Mouse (Mus musculus) heart, adult 8-10 months (tissue): Measurements from ENCODE around the gene Prdm8. TPM values are rescaled to one million over a fixed set of nuclear protein-coding genes. Genes with fewer than 3 reads are reported as not detected.

Experiments used
- DNase-seq: peaks from one replicate; pipeline ENCODE4 v3.0.0; 2022; ENCODE audit warnings: low spot score
- total RNA-seq, 4 experiments: library from RNA; stranded (reverse); gene quantifications; 2 replicates each; pipeline ENCODE4 v1.2.4; 2022

Gene Prdm8
- total RNA-seq, 4 experiments from 2014 or later, result 0.09 to 0.22 (median 0.15) TPM

DNA sequence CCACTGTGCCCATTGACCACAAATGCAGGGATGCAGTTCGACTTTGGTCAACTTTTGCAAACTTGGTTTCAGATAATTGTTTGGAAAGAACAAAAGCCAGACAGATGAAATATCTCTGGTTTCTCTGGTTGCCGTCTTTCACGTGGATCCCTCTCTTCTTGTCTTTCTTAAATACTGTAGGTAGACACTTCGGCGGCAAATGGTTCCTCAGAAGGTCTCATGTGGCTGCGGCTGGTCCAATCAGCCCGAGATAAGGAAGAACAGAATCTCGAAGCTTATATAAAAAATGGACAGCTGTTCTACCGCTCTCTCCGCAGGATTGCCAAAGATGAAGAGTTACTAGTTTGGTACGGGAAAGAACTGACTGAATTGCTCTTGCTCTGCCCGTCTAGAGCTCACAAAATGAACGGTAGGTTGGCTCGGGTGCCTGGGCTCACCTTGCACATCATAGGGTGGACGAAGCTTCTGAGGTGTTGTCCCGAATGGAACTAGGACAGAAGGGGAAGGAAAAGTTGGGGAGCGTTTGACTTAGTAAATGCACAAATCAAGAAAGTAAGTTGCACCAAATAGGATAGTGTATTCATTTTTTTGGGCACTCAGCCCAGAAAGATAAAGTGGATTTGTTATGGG lies 17.4 kb downstream of the Prdm8 start:
- no peak for DNase-seq

DNA sequence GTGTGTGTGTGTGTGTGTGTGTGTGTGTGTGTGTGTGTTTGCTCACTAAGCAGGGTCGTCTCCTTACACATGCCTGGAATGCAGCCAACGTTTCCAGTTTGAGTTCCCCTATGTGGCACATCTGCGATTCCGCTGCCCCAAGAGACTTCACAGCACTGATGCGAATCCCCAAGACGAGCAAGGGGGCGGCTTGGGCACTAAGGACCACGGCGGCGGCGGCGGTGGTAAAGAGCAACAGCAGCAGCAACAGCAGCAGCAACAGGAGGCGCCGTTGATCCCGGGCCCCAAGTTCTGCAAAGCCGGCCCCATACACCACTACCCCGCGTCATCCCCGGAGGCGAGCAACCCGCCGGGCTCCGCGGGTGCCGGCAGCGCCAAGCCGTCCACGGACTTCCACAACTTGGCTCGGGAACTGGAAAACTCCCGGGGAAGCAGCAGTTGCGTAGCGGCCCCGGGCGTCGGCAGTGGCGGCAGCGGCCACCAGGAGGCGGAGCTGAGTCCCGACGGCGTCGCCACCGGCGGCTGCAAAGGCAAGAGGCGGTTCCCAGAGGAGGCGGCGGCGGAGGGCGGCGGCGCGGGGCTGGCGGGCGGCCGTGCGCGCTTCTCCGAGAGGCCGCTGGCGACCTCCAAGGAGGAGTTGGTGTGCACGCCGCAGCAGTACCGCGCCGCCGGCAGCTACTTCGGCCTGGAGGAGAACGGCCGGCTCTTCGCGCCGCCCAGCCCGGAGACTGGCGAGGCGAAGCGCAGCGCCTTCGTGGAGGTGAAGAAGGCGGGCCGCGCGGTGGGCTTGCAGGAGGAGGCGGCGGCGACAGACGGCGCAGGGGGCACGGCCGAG lies 18.2 kb downstream of the Prdm8 start:
- DNase-seq, result peak; percentile 73

DNA sequence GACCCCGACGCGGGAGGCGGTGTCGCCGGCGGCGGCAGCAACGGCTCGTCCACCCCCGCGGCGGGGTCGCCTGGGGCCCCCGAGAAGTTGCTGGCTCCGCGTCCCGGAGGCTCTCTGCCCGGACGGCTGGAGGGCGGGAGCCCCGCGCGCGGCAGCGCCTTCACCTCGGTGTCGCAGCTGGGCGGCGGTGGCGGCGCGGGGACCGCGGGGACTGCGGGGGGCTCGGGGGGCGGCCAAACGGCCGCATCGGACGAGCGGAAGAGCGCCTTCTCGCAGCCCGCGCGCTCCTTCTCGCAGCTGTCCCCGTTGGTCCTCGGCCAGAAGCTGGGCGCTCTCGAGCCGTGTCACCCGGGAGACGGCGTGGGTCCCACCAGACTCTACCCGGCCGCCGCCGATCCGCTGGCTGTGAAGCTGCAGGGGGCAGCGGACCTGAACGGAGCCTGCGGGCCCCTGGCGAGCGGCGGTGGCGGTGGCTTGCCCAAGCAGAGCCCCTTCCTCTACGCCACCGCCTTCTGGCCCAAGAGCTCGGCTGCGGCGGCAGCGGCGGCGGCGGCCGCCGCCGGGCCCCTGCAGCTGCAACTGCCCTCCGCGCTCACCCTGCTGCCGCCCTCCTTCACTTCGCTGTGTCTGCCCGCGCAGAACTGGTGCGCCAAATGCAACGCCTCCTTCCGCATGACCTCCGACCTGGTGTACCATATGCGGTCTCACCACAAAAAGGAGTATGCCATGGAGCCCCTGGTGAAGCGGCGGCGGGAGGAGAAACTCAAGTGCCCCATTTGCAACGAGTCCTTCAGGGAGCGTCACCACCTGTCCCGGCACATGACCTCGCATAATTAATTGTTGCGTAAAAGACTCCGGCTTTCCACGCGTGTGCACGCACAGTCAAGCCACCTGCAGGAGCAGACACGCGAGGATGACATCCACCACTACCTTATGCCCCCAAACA lies 19.1 kb downstream of the Prdm8 start:
- no peak for DNase-seq

DNA sequence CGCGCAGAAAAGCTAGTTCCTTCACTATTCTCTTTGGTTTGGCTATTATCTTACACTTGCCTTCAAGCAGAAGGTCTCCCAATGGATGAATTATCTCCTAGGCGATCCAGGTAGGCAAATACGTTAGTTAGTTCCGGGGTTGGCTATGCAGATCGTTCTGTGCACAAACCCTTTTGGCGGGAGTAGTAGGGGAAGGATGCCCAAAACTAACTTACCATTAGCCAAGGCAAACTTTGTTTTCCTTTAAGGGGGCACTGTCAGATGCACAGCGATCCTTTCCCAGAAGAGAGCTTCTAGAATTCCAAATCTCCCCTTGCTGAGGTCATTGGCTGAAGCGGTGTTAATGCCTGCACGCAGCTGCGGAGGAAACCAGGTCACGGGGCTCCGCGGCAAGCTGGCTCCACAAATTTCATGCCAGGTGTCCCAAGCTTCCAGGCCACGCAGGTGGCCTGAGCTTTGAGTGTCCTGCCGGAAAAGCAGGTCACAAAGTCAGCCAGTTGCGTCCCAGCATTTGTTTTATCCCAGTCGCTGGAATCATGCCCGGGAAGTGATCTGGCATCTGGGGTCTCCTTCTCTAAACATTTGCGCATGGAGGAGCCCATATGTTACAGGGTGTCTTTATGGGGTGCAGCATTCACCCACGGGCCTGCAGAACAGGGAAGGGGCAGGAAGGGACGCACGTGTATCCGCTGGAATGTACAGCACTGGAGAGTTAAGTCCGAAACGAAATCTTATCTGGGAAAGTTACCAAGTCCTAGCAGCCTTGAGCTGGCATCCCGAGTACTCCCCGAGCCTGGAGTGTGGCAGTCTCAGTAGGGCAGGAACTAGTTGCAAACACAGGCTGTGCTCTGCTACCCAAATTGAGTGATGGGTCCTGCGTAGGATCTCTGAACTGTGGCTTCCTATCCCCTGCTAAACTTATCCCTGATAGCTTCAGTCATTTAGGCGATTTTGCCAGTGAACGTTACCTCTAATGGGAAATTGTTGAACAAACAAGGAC lies 22.5 kb downstream of the Prdm8 start:
- DNase-seq, result no peak

DNA sequence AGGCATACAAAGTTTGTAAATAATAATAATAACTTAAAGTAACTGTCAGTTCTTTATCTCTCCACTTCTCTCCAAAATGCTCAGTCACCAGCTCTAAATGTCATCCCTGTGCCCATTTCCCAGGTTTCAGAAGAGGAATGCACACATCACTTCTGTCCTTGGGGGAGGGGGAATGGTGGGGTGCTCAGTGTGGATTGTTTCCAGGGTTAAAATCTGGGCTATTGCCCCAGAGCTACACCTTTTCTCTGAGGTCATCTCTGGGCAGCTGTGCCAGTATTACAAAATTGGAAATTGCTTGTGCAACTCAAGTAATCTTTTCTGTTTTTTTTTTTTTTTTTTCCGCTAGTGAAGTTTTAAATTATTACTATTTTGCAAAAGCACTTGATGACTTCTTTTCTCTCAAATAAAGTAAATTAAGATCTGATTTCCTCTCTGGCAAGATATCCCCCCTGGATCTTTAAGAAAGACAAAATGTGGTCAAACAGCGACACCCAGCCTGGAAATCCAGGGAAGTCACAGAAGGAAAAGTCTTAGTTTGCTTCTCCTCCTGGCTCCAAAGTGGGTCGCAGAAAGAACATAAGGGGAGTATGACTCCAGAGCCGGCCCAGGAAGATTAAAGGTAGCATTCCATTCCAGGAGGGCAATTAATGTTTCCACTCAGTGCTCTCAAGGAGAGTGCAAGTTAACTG lies 25.4 kb downstream of the Prdm8 start:
- no peak for DNase-seq

DNA sequence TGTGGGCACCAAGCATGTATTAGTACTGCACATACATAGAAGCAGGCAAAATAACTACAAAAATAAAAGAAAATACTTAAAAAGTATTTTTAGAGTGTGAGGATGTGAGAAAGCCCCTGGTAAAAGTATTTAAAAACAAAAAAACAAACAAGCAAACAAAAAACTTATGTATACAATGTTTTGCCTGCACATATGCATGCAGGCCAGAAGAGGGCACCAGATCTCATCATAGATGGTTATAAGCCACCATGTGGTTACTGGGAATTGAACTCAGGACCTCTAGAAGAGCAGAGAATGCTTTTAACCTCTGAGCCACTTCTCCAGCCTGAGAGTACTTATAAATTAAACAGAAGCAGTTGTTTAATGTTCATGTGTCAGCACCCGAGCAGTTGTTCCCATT lies 28.0 kb downstream of the Prdm8 start:
- no peak for DNase-seq

DNA sequence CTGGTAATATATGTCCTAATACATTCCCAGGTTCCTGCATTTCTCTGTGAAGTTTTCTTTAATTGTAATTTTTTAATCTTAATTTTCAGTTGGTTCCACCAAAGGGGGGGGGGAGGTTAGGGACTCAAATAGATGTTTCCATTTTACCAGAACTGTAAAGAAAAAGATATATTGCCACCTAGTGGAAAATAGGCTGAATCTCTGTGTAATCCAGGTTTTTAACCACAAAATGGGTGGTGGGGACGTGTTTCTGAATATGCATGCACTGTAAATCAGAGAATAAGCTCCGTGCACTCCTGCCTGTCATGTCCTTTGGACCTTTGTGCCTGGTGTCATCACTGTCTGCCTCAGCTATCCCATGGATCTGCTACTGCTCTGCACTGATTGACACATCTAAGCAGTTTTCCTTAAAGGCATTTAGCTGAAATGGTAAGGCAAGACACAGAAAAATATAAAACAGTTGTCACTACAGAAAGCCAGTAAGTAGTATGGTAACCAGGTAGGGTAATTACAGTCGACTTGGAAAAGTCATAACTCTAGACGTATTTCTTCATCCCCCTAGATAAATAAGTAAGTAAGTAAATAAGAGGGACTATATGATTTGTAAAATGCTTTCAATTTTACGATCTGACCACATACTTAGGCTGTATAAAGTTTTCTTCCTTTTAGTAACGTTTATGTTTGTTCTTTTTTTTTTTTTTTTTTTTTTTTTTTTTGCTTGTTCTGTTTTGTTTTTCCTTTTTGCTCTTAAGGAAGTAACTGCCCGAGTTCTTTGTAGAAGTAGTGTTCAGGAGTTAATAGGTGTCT lies 31.6 kb downstream of the Prdm8 start:
- no peak for DNase-seq

DNA sequence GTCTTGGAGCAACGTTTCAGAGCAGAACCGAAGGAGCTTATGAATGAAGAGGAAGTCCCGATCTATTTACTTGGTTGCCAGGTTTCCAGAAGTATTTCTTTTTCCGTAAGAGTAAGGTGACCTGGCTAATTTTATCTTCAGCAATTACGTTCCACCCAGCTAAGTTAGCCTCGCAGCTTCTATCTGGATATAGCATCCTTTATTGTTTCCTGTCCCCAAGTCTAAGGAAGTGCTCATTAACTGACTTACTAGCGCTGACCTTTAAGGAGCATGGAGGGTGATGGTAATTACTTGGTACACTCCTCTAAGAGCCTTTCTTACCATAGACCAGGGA lies 32.2 kb downstream of the Prdm8 start:
- DNase-seq, result no peak

DNA sequence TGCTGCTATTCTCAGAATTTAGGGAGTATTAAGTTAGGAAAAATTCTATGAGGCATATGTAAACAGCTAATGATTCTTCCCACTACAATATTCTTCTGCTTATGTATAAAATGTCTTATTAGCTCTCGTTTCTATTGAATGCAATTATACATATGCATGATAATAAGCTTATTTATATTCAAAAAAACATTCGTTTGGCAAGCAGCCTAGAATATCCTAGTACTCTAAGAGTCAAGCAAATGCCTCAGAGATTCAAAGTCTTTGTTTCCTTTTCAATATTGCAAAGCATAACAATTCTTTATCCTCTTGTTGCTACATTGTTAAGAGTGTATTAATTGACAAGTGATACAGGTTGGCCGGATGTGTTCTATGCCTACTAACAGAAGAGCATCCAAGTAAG lies 34.6 kb downstream of the Prdm8 start:
- no peak for DNase-seq

DNA sequence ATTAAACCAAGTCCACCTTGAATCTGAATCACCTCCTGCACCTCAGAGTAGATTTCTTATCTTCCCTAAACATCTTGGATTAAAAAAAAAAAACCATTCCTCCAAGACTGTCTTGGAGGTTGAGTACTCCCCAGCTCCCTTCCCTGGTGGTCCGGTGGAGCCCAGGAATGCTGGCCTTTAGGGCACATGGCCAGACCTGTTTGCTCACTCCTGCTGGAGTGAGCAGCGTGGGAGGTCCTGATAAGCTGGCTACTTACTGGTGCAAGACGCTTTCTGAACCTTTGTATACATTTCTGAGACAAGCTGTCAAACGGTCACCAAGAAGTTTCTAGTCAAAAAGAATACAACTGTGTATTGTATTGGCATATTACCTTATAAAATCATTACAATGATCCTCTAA lies 36.0 kb downstream of the Prdm8 start:
- DNase-seq, result no peak

DNA sequence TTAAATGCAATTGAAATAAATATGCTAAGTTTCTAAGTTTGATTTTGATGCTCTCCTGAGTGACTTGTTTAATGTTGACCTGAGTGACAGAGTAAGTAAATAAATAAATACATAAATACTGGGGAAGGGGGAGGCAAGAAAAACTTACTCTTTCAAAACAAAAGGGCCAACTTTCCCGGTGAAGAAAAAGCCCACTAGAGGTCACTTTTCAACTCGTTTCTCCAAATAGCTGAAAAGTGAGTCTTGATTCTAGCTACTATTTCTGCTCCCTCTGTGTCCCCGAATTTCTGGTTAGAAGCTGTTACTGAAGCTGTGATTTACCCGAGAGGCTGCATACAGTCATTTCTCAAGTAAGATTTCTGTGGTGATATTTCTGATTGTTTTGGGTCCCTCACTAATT lies 45.5 kb downstream of the Prdm8 start:
- DNase-seq, result no peak

DNA sequence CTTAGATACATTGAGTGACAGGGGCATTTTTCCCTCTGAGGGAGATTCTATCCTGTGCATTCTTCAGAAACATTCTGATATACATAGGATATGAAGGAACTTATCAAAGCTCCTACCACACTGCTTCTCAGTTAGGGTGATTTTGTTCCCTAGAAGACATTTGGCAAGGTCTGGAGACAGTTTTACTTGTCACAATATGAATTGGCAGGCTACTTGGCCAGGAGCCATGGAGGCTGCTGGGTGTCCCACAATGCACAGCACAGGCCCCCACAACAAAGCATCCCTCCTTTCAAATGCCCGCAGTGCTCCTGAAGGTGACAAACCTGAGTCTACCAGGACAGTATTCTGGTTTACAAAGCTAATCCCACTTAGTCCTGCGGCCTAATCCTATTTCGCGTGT lies 55.0 kb downstream of the Prdm8 start:
- DNase-seq, result no peak

DNA sequence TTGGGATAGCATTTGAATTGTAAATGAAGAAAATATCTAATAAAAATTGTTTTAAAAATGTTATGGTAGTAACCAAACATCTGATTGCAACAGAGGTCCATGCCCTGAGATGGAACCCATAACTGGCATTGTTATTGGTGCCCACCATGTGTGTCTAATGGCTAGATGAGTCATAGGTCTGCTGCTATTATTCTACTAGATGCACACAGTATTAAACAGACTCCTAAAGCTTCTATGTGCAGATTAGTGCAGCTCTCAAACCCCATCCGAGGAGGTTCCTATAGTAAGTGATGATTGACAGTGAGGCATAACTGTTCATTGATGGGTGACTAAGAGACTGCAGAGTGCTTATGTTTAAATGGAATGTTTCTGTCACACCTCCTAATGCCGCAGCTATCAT lies 59.7 kb downstream of the Prdm8 start:
- no peak for DNase-seq

DNA sequence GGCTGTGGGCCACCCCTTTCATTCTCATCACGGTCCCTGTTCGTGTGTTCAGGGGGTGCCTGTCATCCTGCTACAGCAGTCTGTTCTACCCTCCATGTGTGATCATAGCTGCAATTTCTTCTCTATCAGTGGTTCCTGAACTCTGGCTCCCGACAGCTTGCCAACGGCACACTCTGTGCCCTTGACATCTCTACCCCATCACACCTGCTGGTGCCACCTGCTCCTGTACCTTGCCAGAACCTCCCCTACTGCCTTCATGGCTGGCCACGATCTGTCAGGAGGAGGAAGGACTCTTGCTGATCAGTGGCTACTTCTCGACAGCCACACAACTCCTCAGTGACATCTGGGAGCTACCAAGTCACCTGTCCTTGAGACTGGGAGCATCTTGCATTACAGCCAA lies 62.5 kb downstream of the Prdm8 start:
- DNase-seq, result no peak

DNA sequence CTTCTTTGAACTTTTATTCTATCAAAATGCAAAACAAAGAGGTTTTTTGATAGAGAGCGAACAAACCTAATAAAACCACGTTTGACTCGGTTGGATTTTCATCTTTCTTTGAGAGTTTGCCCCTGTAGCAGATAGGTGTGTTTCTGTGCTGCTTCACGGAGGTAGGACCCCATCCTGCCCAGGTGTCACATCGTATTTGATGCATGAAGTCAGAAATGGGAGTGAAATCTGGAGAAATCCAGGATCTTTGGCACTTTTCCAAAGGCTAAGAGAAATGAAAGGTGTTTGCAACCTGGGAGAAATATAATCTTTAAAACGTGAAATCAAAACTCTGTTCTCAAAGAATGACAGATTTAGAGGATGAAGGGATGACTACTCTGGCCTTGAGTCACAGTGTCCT lies 71.5 kb downstream of the Prdm8 start:
- DNase-seq, result no peak
